Mouse (Mus musculus) megakaryocyte-erythroid progenitor cell, adult 5-6 weeks (primary cell): ENCODE measurements at regions not wholly inside any gene's neighbourhood (a gene's known extent, or its start where the extent isn't known, plus 50 kb on each side); places are given as distances from the start of the nearest gene placed in this dataset.

Source experiments
- ATAC-seq: replicated peaks from 2 replicates; pipeline ENCODE4 v1.8.0; 2016; ENCODE audit warnings: mild to moderate bottlenecking, inconsistent platforms; ENCODE audit not compliant: severe bottlenecking, poor library complexity, low FRiP score, low TSS enrichment

DNA sequence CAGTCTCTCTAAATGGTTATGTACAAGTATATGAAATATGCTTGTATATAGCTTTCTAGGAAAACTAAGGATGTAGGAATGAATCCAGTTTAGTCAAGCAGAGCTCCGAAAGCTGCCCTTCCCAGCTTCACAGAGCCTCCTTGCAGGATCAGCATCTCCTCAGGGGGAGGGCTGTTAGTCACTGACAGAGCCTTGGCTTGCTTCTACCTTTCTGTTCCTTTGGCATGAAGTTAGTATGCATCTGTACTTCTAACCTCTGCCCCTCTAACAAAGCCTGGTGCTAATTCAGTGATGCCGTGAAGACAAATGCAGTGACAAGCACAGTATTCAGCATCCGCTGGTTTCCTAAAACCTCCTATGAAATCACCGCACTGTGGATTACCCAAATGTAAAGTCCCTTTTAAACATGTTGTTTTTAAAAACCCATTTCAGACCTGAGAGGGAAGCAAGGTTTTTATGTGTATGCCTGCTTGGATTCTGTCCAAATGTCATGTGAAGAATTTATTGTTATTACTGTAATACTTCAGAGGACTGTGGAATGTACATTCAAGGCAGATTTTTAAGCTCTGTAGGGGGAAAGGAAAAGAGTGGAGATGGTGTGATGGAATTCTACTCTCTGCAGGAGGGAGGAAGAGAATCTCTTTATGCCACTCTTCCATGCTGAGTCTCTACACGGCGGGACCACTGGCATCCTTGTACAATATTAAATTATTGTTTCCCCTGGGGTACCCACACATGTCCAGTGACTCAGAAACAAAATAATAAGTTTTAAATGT is 86.1 kb upstream of the Dkk2 start:
- no peak for ATAC-seq

- no peak for ATAC-seq
Measured at GRCm38 (mm10) chr3:132006191-132006590, 78.9 kb upstream of the Dkk2 start.

DNA sequence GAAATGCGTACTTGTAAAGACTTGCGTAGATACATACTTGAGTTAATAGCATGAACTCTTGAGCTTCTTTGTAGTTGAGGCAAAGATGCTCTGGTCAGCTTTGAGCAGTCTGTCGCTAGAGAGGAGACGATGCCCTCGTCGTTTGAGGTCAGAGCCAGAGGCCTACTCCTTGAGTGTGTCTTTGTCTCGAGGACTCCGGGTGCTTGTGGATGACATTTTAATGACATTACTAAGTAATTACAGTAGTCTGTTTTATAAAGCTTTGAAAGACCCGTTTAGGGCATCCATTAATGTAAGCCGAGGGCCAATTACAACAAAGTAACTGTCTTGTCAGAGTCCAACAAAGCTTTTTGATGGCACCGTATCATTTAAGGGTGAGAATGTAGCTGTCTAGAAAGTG is 78.2 kb upstream of the Dkk2 start:
- ATAC-seq, result no peak

DNA sequence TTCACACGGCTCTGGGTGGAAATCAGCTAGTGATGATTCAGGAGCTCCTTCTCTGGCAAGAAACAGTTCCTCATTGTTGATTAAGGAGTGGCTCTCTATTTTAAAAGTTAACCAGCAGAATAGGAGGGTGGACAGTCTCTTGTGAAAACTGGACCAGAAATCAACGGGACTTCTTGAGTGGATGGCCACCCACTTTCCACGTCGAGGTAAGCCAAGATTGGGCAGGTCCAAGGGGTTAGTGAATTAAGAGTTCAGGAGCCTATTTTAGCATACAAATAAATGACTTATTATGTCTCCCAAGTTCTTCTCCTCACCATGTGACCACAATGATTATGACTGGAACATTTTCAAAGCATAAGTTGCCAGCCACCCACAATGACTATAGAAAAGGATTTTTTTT is 77.7 kb upstream of the Dkk2 start:
- no peak for ATAC-seq

GRCm38 (mm10) chr3:132015205-132015604 is 69.9 kb upstream of the Dkk2 start:
- ATAC-seq, result no peak

DNA sequence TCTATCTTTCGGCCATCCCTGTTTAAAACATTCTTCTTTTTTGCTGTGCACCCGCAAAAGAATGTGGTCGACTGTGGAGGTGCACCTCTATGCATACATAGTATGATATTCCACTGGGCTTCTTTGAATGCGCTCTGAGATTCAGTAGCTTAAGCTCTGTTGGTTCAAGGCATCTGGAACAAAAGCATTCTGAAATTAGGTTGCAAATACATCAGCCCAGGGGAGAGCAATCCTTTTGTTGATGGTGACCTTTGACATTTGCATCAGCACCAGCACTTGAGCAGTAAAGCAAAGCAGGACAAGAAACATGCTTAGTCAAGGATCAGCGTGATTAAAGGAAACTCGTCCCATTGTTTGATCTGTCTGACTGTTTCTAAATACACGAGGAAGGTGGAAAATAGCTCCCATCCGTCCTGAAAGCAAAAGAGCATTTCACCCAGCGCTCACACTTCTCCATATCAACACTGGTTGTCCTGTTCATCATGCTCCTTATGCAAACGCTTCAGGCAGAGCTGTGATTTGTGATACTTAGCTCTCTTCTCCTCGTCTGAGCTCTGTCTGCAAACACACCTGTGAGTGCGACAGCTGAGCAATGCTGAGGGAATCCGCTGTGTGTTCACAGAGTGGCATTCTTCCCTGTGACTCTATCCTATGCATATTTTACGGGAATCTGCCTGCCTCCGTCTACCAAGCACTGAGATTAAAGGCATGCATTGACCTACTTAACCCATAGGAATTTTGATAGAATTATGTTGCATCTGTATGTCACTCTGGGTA is 67.4 kb upstream of the Dkk2 start:
- ATAC-seq, result no peak

- ATAC-seq, result no peak
Measured at GRCm38 (mm10) chr3:132018505-132018904, 66.6 kb upstream of the Dkk2 start.

DNA sequence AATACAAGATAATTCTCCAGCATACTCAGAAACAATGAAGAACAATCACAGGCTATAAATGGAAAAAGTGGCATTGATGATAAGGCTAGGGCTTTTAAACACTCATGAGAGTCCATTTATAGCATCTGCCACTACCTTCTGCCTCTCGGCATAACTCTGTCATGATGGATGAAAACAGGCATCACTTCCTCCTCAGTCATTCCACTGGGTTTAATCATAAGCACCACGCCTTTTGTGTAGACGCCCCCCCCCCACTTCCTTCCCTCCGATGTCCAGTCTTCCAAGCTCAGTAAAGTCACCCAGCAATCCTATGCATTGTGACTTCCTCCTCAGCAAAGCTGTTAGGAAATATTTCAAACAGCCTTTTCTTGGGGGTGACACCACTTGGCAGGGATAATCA is 63.1 kb upstream of the Dkk2 start:
- ATAC-seq, result no peak

- ATAC-seq, result no peak
Measured at GRCm38 (mm10) chr3:132023342-132023741, 61.8 kb upstream of the Dkk2 start.

GRCm38 (mm10) chr3:132029112-132029511 is 56.0 kb upstream of the Dkk2 start:
- no peak for ATAC-seq

GRCm38 (mm10) chr3:132033078-132033713 is 51.9 kb upstream of the Dkk2 start:
- no peak for ATAC-seq

GRCm38 (mm10) chr3:132035176-132035575 is 49.9 kb upstream of the Dkk2 start:
- no peak for ATAC-seq
